Mouse (Mus musculus): ENCODE measurements around the gene Ncbp2. TPM values are rescaled to one million over a fixed set of nuclear protein-coding genes. Genes with fewer than 3 reads are reported as not detected.

Gene Ncbp2
- polyA plus RNA-seq, 1 experiment from 2014 or later = 98.9 TPM

- Histone ChIP-seq H3K9ac (no peak overlapping the region), H3K9me3 (no peaks in the 10 kb centered on the region), H3K36me3 (replicated peaks) (no peaks in the 10 kb centered on the region), H3K27me3 (replicated peaks) (no peaks in the 10 kb centered on the region), H3K4me2 (no peak overlapping the region), H3K4me1 (no peaks in the 10 kb centered on the region), H3K4me3 (no peak overlapping the region), H3K27ac (no peak overlapping the region)
- WGBS = 87% methylated on average over 6 of the region's 6 CpGs
- ATAC-seq (replicated peaks) = no peak
Measured at GRCm38 (mm10) chr16:31924368-31924767, 23.9 kb upstream of the Ncbp2 start.

DNA sequence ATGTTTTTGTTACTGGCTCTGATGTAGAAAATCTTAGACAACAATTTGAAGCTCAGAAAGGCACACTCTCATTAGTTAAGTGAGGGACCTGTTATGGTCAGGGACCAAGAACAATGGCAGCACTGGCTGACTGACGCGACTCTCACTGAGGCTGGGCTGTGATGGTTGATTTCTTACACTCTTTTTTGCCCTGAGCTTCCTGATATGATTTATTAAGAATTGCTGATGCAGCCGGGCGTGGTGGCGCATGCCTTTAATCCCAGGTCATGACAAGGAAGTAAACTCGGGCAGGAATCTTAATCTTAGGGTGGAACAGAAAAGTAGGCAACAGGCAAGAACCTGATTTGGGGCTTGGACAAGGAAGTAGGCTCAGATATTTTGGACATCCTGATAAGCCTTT lies 22.2 kb upstream of the Ncbp2 start:
- H3K27ac ChIP-seq = no peak overlapping the region
- no peaks in the 10 kb centered on the region for H3K36me3 ChIP-seq (replicated peaks)
- no peaks in the 10 kb centered on the region for H3K4me1 ChIP-seq
- H3K4me2 ChIP-seq = no peak overlapping the region
- H3K9ac ChIP-seq = no peak overlapping the region
- H3K4me3 ChIP-seq = no peak overlapping the region
- 75% methylated on average over 6 of the region's 6 CpGs for WGBS
- H3K9me3 ChIP-seq = no peaks in the 10 kb centered on the region
- H3K27me3 ChIP-seq (replicated peaks) = no peaks in the 10 kb centered on the region
- ATAC-seq (replicated peaks) = no peak

DNA sequence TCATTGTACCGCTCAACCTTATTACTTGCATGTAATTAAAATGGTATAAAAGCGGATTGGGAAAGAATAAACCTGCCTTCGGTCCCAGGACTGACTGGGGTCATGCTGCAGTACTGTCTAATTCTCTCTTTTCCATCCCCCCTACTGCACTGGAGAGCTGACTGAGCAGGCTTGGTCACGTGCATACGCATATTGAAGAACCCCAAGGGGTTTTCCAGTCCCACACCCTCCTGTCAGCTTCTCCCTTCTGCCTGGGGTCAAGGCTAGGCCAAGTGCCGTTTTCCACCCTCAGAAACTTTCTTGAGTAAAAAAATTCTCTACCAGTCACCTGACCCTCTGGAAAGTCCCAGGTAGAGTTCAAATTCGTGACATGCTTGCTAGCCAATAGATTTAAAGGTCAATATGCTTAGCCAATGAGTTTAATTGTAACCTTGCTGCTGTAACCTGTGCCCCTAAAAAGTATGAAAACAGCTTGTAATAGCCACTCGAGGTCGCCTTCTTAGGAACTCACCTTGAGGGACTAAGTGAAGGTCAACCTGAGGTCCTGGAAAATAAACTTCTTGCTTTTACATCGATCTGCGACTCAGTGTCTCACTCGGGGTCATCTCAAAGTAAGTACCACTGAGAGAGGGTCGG lies 21.6 kb upstream of the Ncbp2 start:
- Histone ChIP-seq H3K27me3 (replicated peaks) (no peaks in the 10 kb centered on the region), H3K9ac (no peak overlapping the region), H3K4me1 (no peaks in the 10 kb centered on the region), H3K4me3 (no peak overlapping the region), H3K4me2 (no peak overlapping the region), H3K36me3 (replicated peaks) (no peaks in the 10 kb centered on the region), H3K9me3 (no peaks in the 10 kb centered on the region), H3K27ac (no peak overlapping the region)
- no peak for ATAC-seq (replicated peaks)
- WGBS = 84% methylated on average over 13 of the region's 13 CpGs

DNA sequence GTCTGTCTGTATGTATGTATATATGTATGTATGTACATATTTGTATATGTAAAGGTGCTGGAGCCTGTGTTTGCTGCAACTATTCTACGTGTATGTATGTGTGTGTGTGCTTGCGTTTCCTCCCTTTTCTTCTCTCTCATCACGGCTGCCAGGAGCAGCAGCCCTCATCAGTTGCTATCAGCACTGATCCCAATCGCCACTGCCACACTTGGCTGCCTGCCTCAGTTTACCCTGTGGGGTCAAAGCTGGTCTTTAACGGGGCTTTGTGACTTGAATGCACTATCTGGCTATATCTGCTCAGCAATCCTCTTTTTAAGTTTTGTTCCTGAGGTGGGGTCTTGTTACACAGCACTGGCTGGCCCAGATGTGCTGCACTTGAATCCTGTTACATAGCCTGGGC lies 20.9 kb upstream of the Ncbp2 start:
- WGBS = 80% methylated on average over 5 of the region's 5 CpGs
- Histone ChIP-seq H3K36me3 (replicated peaks) (no peaks in the 10 kb centered on the region), H3K9me3 (no peaks in the 10 kb centered on the region), H3K4me3 (no peak overlapping the region), H3K9ac (no peak overlapping the region), H3K4me2 (no peak overlapping the region), H3K4me1 (peaks cover 4% of the 10 kb centered on the region; the same call in 1 of the 2 replicates), H3K27me3 (replicated peaks) (no peaks in the 10 kb centered on the region), H3K27ac (no peak overlapping the region)
- no peak for ATAC-seq (replicated peaks)

- Histone ChIP-seq H3K9ac (no peak overlapping the region), H3K36me3 (replicated peaks) (no peaks in the 10 kb centered on the region), H3K4me1 (peaks cover 34% of the 10 kb centered on the region), H3K9me3 (no peaks in the 10 kb centered on the region), H3K4me2 (no peak overlapping the region), H3K27me3 (replicated peaks) (0 out of 2 replicates have a peak, but pooled peaks cover 3% of the 10 kb centered on the region), H3K27ac (no peak overlapping the region), H3K4me3 (no peak overlapping the region)
- ATAC-seq (replicated peaks) = no peak
- WGBS = 56% methylated on average over 17 of the region's 17 CpGs
Measured at GRCm38 (mm10) chr16:31931330-31931729, 17.0 kb upstream of the Ncbp2 start.

DNA sequence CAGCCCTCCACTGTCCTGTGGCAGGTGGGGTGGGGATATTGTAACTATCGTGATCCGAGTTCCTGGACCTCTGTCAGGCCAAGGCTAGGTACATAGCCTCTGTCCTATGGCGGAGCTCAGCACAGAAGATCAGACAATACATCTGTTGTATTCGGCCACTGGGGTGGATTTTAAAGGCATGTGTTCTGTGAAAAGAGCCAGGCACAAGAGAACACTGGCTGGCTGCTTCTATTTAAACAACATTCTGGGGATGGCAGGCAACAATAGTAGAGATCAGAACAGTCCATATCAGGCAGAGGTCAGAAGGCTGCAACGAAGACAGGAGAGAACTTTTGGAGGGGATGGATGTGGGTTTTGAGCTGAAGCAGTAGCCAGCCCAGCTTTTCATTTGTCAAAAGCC lies 16.1 kb upstream of the Ncbp2 start:
- Histone ChIP-seq H3K27me3 (replicated peaks) (0 out of 2 replicates have a peak, but pooled peaks cover 3% of the 10 kb centered on the region), H3K4me2 (peak overlapping the region; percentile 81; the same call in 1 of the 2 replicates), H3K4me3 (no peak overlapping the region), H3K27ac (peak overlapping the region; percentile 91), H3K36me3 (replicated peaks) (no peaks in the 10 kb centered on the region), H3K4me1 (peaks cover 34% of the 10 kb centered on the region), H3K9ac (no peak overlapping the region), H3K9me3 (no peaks in the 10 kb centered on the region)
- WGBS = 31% methylated on average over 5 of the region's 5 CpGs
- ATAC-seq (replicated peaks) = peak; percentile 3

- Histone ChIP-seq H3K36me3 (replicated peaks) (no peaks in the 10 kb centered on the region), H3K4me3 (peak overlapping the region; percentile 41), H3K27ac (peak overlapping the region; percentile 91), H3K4me2 (peak overlapping the region; percentile 81), H3K27me3 (replicated peaks) (0 out of 2 replicates have a peak, but pooled peaks cover 3% of the 10 kb centered on the region), H3K9me3 (no peaks in the 10 kb centered on the region), H3K9ac (peak overlapping the region; percentile 54), H3K4me1 (peaks cover 34% of the 10 kb centered on the region)
- WGBS = under 1% methylated on average over 50 of the region's 50 CpGs
- ATAC-seq (replicated peaks) = peak; percentile 98
Measured at GRCm38 (mm10) chr16:31932840-31933697, 15.2 kb upstream of the Ncbp2 start.

GRCm38 (mm10) chr16:31933751-31934549 lies 14.4 kb upstream of the Ncbp2 start, which contains the start of gene Pigz:
TSS of gene Pigz (plus strand) at chr16:31933851.
- no peaks in the 10 kb centered on the region for H3K9me3 ChIP-seq
- peak within 1 kb of the TSS; percentile 91 for H3K27ac ChIP-seq
- peaks cover 34% of the 10 kb centered on the region for H3K4me1 ChIP-seq
- 0 out of 2 replicates have a peak, but pooled peaks cover 3% of the 10 kb centered on the region for H3K27me3 ChIP-seq (replicated peaks)
- WGBS = 4% methylated on average over 42 of the region's 42 CpGs
- peak within 1 kb of the TSS; percentile 41 for H3K4me3 ChIP-seq
- peak within 1 kb of the TSS; percentile 54 for H3K9ac ChIP-seq
- no peaks in the 10 kb centered on the region for H3K36me3 ChIP-seq (replicated peaks)
- ATAC-seq (replicated peaks) = peak; percentile 10
- peak within 1 kb of the TSS; percentile 81 for H3K4me2 ChIP-seq

DNA sequence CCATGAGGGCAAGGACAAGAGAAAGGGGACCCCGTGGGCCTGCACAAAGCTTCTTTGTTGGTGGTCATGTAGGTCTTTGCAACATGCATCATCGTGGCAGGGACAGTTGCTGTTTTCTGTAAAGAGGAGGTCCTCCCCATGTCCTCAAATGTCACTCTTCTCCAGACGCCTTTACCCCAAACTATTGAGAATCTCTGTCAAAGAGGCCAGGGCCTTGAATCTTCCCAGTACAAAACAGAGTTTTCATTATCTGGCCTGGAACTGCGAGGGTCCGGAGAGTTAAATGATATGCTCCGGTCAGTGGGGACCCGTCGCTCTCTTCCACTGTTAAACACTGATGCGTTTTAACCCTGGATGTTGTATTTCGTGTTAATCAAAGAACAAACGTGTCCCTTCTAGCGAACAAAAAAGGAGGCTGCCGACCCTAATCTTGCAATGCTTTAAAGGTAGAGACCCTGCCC lies 13.7 kb upstream of the Ncbp2 start:
- 0 out of 2 replicates have a peak overlapping the region, but pooled peaks have one; percentile 91 for H3K27ac ChIP-seq
- no peaks in the 10 kb centered on the region for H3K36me3 ChIP-seq (replicated peaks)
- H3K4me2 ChIP-seq = peak overlapping the region; percentile 81
- peaks cover 34% of the 10 kb centered on the region for H3K4me1 ChIP-seq
- peak overlapping the region; percentile 54 for H3K9ac ChIP-seq
- no peaks in the 10 kb centered on the region for H3K9me3 ChIP-seq
- 6% methylated on average over 13 of the region's 13 CpGs for WGBS
- H3K27me3 ChIP-seq (replicated peaks) = 0 out of 2 replicates have a peak, but pooled peaks cover 3% of the 10 kb centered on the region
- ATAC-seq (replicated peaks) = no peak
- H3K4me3 ChIP-seq = peak overlapping the region; percentile 41

GRCm38 (mm10) chr16:31935091-31935979 lies 13.0 kb upstream of the Ncbp2 start:
- peak; percentile 3; the same call in 1 of the 2 replicates for ATAC-seq (replicated peaks)
- Histone ChIP-seq H3K4me3 (peak overlapping the region; percentile 41), H3K9me3 (no peaks in the 10 kb centered on the region), H3K27me3 (replicated peaks) (0 out of 2 replicates have a peak, but pooled peaks cover 3% of the 10 kb centered on the region), H3K4me2 (peak overlapping the region; percentile 81), H3K4me1 (peaks cover 34% of the 10 kb centered on the region), H3K9ac (peak overlapping the region; percentile 23; the same call in 1 of the 2 replicates), H3K36me3 (replicated peaks) (no peaks in the 10 kb centered on the region), H3K27ac (0 out of 2 replicates have a peak overlapping the region, but pooled peaks have one; percentile 34)
- 3% methylated on average over 36 of the region's 36 CpGs for WGBS

- Histone ChIP-seq H3K4me1 (peaks cover 34% of the 10 kb centered on the region), H3K27ac (no peak overlapping the region), H3K36me3 (replicated peaks) (no peaks in the 10 kb centered on the region), H3K27me3 (replicated peaks) (peaks cover 3% of the 10 kb centered on the region; the same call in 1 of the 2 replicates), H3K9ac (no peak overlapping the region), H3K4me3 (no peak overlapping the region), H3K9me3 (no peaks in the 10 kb centered on the region), H3K4me2 (no peak overlapping the region)
- WGBS = 85% methylated on average over 4 of the region's 4 CpGs
- no peak for ATAC-seq (replicated peaks)
Measured at GRCm38 (mm10) chr16:31936568-31936967, 11.7 kb upstream of the Ncbp2 start.

Data from midbrain, embryonic 15.5 days (tissue).